Mouse (Mus musculus): ENCODE data around the gene Dapk1. TPM values are rescaled to one million over a fixed set of nuclear protein-coding genes. Genes with fewer than 3 reads are reported as not detected.

Gene Dapk1
- total RNA-seq, 2 experiments from 2014 or later, result 22.3 to 25.4 TPM

DNA sequence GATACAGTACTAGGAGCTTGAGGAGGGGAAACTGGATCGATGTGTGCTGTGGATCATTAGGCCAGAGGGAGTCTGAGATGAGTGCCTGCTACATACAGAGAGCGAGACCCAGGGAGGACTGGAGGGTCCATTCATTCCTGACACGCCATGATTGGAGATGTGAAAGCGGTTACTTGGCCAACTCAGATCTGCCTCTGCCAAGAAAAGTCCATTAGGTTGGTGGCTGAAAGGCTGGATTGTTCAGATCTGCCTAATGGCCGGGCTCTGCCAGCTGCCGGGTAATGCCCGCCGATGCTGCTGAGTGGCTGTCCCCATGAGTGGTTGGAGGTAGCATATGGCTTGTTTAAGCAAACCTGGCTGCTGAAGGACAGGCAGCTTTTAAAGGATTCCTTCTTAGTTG lies 12.4 kb downstream of the Dapk1 start:
- intact Hi-C loops (cut with DNase I), result no loop called here
- DNase-seq, result no peak

GRCm38 (mm10) chr13:60615057-60615650 lies 13.4 kb downstream of the Dapk1 start:
- intact Hi-C loops (cut with DNase I), result loop anchor here (5.0 kb wide), 1 partner anchor 47 kb away; no protein-coding TSS in a partner anchor
- DNase-seq, result no peak

DNA sequence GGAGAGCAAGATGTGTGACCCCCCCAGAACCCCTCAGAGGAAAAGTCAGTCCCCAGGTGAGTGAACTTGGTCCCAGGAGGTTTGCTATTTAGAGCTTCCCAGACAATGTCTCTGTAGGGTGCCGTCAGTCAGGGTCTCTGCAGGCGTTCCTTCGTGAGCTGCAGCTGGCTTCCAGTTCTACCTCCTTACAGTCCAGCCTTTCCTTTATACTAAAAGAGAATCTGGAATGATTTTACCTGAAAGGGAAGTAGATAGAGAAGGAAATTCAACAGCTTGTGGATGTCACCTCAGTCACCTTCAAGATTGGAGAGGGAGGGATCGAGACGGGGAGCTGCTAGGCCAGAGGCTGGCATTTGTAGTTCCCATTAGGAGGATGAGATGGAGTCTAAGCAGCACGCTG lies 14.3 kb downstream of the Dapk1 start:
- no peak for DNase-seq
- intact Hi-C loops (cut with DNase I), result loop anchor here (5.0 kb wide), 1 partner anchor 46 kb away; no protein-coding TSS in a partner anchor

- DNase-seq, result no peak
Measured at GRCm38 (mm10) chr13:60618287-60618686, 16.5 kb downstream of the Dapk1 start.

GRCm38 (mm10) chr13:60619723-60620122 lies 18.0 kb downstream of the Dapk1 start:
- DNase-seq, result no peak
- intact Hi-C loops (cut with DNase I), result loop anchor here (5.0 kb wide), 1 partner anchor 43 kb away; no protein-coding TSS in a partner anchor

More at GRCm38 (mm10) chr13:60618287-60618686, 16.5 kb downstream of the Dapk1 start:
- intact Hi-C loops (cut with DNase I), result loop anchor here (5.0 kb wide), 1 partner anchor 44 kb away; no protein-coding TSS in a partner anchor

DNA sequence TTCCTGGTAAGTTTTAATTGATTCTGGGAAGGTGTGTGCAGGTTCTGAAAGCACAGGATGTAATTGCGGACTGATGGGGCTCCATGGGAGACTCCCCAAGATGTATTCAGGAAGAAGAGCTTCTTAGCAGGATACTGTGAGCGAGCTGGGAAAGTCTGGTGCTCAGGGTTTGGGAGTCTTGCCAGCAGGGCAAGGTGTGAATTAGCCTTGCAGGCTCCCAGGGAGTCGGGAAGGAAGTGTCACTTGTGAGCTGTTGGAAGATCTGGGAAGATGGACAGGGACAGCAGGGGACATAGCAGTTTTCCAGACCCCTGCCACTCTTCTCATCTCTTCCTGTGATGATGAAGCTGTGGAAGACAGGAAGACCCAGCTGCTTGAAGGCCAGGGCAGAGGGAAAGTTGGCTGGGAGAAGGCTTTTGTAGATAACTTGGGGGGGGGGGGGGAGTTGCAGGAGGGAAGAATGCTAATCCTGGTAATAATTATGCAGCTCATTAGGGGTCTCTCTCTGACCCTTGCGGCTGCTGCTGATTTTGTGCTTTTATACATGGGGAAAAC lies 19.7 kb downstream of the Dapk1 start:
- intact Hi-C loops (cut with DNase I), result no loop called here
- DNase-seq, result no peak

GRCm38 (mm10) chr13:60625581-60625980 lies 23.8 kb downstream of the Dapk1 start:
- DNase-seq, result no peak
- intact Hi-C loops (cut with DNase I), result no loop called here

- no peak for DNase-seq
- intact Hi-C loops (cut with DNase I), result no loop called here
Measured at GRCm38 (mm10) chr13:60627843-60628656, 26.3 kb downstream of the Dapk1 start.

DNA sequence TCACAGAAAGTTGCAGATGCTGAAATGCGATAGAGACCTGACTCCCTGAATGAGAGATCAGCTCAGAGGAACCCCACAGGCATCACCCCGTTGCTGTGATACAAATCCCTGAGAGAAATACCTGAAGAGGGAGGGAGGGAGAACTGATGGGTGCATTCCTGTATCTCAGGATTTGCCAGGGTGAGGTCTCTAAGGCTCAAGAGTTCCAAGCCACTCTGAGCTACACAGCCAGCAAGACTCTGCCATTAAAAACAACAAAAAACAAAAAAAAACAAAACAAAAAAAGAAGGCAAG lies 26.9 kb downstream of the Dapk1 start:
- DNase-seq, result no peak
- intact Hi-C loops (cut with DNase I), result no loop called here

GRCm38 (mm10) chr13:60629419-60629818 lies 27.7 kb downstream of the Dapk1 start:
- intact Hi-C loops (cut with DNase I), result no loop called here
- DNase-seq, result no peak

DNA sequence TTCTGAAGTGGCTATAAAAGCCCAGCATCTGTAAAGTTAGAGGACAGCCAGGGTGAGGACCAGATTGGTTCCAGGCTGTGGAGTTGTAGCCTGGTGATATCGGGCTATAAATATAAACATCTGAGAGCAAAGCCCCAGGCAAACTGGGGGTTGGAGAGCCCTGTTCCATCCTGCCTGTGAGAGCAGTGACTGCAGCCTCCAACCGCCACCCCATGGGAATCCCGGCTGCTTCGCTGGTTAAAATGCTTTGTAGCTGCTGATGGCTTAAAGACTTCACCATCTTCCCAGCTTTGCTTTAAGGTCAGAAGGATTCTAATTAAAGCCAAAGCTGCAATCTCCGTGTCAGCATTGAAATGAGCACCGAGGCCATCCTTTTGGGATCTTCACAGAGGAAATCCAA lies 32.2 kb downstream of the Dapk1 start:
- intact Hi-C loops (cut with DNase I), result no loop called here
- DNase-seq, result peak in 1 of 2 experiments; percentile 25

DNA sequence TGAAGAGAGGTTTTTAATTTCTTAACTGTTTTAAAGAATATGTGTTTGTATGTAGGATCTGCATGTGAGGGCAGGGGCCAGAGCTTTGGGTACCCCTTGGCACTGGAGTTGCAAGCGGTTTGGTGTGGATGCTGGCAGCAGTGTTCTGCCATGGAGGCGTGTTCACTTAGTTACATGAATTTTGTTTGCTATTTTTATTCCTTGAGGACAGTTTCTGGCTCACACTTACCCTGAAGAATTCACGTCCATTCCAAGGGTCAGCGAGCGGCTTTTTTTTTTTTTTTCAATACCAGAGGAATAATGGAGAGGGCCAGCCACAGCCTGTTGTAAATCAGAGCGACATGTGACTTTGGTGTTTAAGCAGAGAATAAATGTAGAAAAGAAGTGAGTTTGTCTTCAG lies 33.9 kb downstream of the Dapk1 start:
- no peak for DNase-seq
- intact Hi-C loops (cut with DNase I), result no loop called here

DNA sequence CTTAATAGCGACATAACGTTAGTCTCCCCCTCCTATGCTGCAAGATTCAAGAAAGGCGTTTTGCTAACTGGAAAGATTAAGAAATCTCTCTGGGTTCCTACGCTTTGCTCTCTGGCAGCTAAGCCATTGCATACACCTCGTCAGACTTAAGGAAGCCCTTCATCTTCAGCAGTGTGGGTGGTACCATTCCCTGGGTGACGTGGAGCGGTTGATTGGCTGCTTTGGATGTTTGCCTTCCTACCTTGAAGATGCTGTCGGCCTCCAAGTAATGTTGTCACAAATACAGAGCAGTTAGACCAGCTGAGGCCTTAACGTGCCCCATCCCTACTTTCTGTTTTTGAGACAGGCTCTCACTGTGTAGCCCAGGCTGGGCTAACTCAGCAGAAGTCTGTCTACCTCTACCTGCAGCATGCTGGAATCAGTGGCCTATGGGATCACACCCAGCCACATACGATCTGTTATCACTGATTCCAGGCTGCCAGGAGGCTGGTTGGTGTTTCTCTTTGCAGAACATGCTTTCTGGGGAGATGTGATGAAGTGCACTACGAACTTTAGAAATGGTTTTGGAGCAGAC lies 37.8 kb downstream of the Dapk1 start:
- intact Hi-C loops (cut with DNase I), result no loop called here
- DNase-seq, result no peak

DNA sequence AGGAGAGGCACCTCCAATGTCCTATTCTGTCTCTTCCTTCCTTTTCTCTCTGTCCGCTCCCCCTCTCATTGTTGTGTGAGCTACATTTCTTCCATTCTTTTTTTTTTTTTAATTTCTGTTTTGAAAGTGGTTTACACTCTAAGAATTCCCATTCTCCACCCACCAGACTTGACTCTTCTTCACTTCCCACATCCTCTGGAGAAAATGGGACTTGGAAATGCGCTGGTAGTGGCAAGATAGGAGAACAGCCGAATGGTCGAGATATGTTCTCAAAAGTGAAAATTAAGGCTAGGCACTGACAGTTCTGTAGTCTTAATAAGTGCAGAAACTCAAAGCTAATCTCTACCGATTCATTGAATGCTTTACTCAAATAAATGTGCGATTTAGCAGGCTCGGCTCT lies 38.7 kb downstream of the Dapk1 start:
- DNase-seq, result no peak

GRCm38 (mm10) chr13:60644457-60644889 lies 42.7 kb downstream of the Dapk1 start:
- intact Hi-C loops (cut with DNase I), result no loop called here
- no peak for DNase-seq

More for the DNA sequence above, 38.7 kb downstream of the Dapk1 start:
- intact Hi-C loops (cut with DNase I), result no loop called here

GRCm38 (mm10) chr13:60646791-60647190 lies 45.0 kb downstream of the Dapk1 start:
- intact Hi-C loops (cut with DNase I), result no loop called here
- no peak for DNase-seq

- no peak for DNase-seq
- intact Hi-C loops (cut with DNase I), result no loop called here
Measured at GRCm38 (mm10) chr13:60648350-60648749, 46.6 kb downstream of the Dapk1 start.

- DNase-seq, result no peak
- intact Hi-C loops (cut with DNase I), result no loop called here
Measured at GRCm38 (mm10) chr13:60650000-60650399, 48.3 kb downstream of the Dapk1 start.

GRCm38 (mm10) chr13:60654017-60654565 lies 52.3 kb downstream of the Dapk1 start:
- peak; percentile 42 to 47 for DNase-seq
- intact Hi-C loops (cut with DNase I), result no loop called here

DNA sequence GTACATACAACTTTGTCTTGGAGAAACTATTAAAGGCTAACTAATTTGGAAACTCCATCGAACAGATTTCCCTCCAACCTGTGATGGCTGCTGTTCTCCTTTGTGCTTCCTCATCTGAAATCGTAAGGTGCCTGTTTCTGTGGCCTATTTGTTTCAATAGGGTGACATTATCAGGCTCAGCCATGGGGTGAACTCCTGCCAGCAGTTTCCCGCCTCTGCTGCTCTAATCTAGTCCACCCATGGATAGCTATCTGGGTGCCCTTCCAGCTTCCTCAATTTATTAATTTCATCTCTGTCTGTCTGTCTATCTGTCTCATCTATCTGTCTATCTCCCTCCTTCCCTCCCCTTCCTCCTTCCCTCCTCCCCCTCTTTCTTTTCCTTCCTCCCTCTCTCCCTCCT lies 53.5 kb downstream of the Dapk1 start:
- intact Hi-C loops (cut with DNase I), result loop anchor here (5.0 kb wide), 1 partner anchor 53 kb away; the partner anchor contains the start of gene Dapk1

DNA sequence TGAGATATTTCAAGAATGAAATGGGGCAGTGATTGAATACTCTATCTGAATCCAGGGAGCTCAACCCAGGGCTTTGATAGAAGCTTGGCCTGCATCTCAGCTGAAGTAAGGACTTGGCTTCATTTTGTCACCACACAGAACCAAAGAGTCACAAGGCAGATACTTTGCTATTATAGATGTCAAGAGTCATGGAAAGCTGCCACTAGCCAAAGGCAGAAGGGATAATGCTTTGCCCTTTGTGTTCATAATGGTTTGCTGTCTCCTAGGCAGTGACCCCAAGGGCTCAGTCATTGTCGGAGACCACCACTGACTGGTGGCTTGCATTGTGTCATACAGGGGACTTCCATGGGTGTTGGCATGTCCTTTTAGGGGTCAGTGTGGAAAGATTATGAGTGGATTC lies 57.9 kb downstream of the Dapk1 start:
- intact Hi-C loops (cut with DNase I), result loop anchor here (5.0 kb wide), 1 partner anchor 57 kb away; the partner anchor contains the start of gene Dapk1
- peak in 1 of 2 experiments; percentile 19 for DNase-seq

More for the DNA sequence above, 53.5 kb downstream of the Dapk1 start:
- DNase-seq, result no peak
